Mouse (Mus musculus): ENCODE measurements around the gene Neurod2.

DNA sequence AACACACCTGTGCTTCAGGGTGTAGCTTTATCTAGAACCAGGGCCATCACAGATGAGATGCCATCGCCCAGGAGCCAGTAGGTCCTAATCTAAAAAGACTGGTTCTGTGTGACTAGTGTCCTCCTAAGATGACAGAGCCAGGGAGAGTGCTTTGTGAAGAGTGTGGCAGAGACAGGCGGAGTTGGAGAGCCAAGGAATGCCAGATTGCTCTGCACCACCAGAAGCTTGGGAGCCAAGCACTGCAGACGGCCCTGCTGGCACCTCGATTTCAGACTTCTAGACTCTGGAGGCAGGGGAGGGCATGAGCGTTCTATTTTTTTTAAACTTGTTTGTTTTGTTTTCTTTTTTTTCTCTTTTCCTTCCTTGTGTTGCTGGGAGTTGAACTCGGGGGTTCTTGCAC lies 39.9 kb upstream of the Neurod2 start:
- TF ChIP-seq CTCF (conservative IDR thresholded peaks at IDR 0.05; ENCODE audit: low read length) (no peak), POU5F1 (IDR thresholded peaks at IDR 0.05; ENCODE audit: borderline replicate concordance, low read length) (no peak), NANOG (IDR thresholded peaks at IDR 0.05; ENCODE audit: borderline replicate concordance, low read length) (no peak)
